Mouse (Mus musculus) testis, adult 2 months (tissue): ENCODE data around the gene Baz1b.

ENCODE experiments used
- CTCF ChIP-seq: fragments of 200-500 bp; IDR thresholded peaks from 2 replicates; pipeline ENCODE4 v1.5.1; 2012; ENCODE audit warnings: low read depth, mild to moderate bottlenecking, inconsistent platforms, low read length, moderate library complexity; ENCODE audit not compliant: control insufficient read depth, insufficient read depth, insufficient replicate concordance
- POLR2A ChIP-seq: fragments of 200-500 bp; IDR thresholded peaks from 2 replicates; pipeline ENCODE4 v1.6.1; 2012; ENCODE audit warnings: low read depth, mild to moderate bottlenecking, inconsistent platforms, low read length, moderate library complexity; ENCODE audit not compliant: control insufficient read depth

DNA sequence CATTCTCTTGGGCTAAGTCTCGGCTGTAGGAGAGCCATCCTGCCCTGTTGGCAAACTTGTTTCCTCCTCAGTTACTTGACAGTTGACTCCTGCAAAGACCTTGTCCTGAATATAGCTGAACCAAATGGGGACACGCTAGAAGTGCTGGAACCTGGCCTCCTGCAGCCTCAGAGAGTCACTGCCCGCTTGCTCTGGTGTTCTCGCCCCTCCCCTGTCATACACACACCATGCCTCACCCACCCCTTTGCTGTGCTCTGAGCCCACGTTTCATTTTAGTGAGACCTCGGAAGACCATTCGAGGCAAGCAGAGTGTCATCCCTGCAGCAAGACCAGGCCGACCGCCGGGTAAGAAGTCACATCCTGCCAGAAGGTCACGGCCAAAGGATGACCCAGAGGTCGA lies 55.1 kb downstream of the Baz1b start:
- no peak for TF ChIP-seq CTCF
- TF ChIP-seq POLR2A, result no peak
